ENCODE assay signal across 9 mouse cellular contexts in the genomic region with DNA sequence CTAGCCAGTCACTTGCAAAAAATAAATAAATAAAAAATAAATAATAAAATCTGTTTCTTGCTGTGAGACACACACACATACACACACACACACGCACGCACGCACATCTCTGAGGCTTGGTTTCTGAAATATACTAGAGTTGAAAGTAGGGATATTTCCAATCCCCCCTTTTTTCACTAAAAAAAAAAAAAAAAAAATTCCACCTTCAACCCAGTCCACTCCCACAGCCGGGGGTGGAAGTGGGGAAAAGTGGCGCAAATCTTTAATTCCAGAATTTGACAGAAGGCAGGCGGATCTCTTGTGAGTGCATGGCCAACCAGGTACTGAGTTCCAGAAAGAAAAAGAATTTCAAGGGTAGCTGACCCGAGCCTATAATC. TPM values are rescaled to one million over a fixed set of nuclear protein-coding genes. Genes with fewer than 3 reads are reported as not detected.
DNase-seq lines count a peak whose midpoint lies in the region; ATAC-seq and TF ChIP-seq lines count a peak whose summit lies in the region.
"Had no signal": no experiment of that assay in that cellular context is flagged by ENCODE, and none has a peak within 500 bp of the region (broad histone marks: within the 10 kb centered on the region; RNA-seq: fewer than 3 reads in every experiment).

No protein-coding gene starts in this region.

- peak overlapping the region; percentile 69 for H3K4me3 ChIP-seq in heart, postnatal 0 days (ENCODE audit: low read depth, low read length)
- H3K4me3 ChIP-seq in embryonic facial prominence, embryonic 11.5 days (ENCODE audit: low read depth, low read length): peak overlapping the region; percentile 71
- H3K4me3 ChIP-seq in intestine, embryonic 15.5 days (replicated peaks): peak overlapping the region; percentile 64
- peak overlapping the region; percentile 67 for H3K4me3 ChIP-seq in midbrain, embryonic 16.5 days (ENCODE audit: low read depth, low read length)

- H3K27ac ChIP-seq in heart, postnatal 0 days (ENCODE audit: low read depth): no peak overlapping the region
- H3K27ac ChIP-seq in embryonic facial prominence, embryonic 11.5 days (replicated peaks; ENCODE audit: low read depth, low read length): no peak overlapping the region
- no peak overlapping the region for H3K27ac ChIP-seq in intestine, embryonic 15.5 days
- no peak overlapping the region; the same call in 1 of the 2 replicates for H3K27ac ChIP-seq in midbrain, embryonic 16.5 days (ENCODE audit: low read length)

- peaks cover 25% of the 10 kb centered on the region for H3K27me3 ChIP-seq in heart, postnatal 0 days (ENCODE audit: control insufficient read depth, insufficient read depth, low read length)
- H3K27me3 ChIP-seq in embryonic facial prominence, embryonic 11.5 days (ENCODE audit: control insufficient read depth, insufficient read depth, low read length): peaks cover under 1% of the 10 kb centered on the region; the same call in 1 of the 2 replicates
- H3K27me3 ChIP-seq in intestine, embryonic 15.5 days (replicated peaks): peaks cover 9% of the 10 kb centered on the region
- H3K27me3 ChIP-seq in midbrain, embryonic 16.5 days (ENCODE audit: control insufficient read depth, insufficient read depth, low read depth, low read length): peaks cover 16% of the 10 kb centered on the region

- H3K4me2 ChIP-seq in heart, postnatal 0 days (ENCODE audit: low read depth, low read length): peak overlapping the region; percentile 97
- peak overlapping the region; percentile 90 for H3K4me2 ChIP-seq in embryonic facial prominence, embryonic 11.5 days (ENCODE audit: low read depth, low read length)
- peak overlapping the region; percentile 93 for H3K4me2 ChIP-seq in intestine, embryonic 15.5 days (replicated peaks)
- H3K4me2 ChIP-seq in midbrain, embryonic 16.5 days (ENCODE audit: low read length): peak overlapping the region; percentile 75

- H3K9ac ChIP-seq in heart, postnatal 0 days (replicated peaks; ENCODE audit: low read depth, low read length): no peak overlapping the region
- no peak overlapping the region; the same call in 1 of the 2 replicates for H3K9ac ChIP-seq in embryonic facial prominence, embryonic 11.5 days (replicated peaks; ENCODE audit: low read length)
- H3K9ac ChIP-seq in intestine, embryonic 15.5 days: no peak overlapping the region
- no peak overlapping the region; the same call in 1 of the 2 replicates for H3K9ac ChIP-seq in midbrain, embryonic 16.5 days (ENCODE audit: low read depth, low read length)

- intact Hi-C loops in heart, postnatal 10 days (cut with DNase I): no loop called here

- no peaks in the 10 kb centered on the region for H3K9me3 ChIP-seq in heart, postnatal 0 days (replicated peaks; ENCODE audit: control insufficient read depth, low read length)
- H3K9me3 ChIP-seq in embryonic facial prominence, embryonic 11.5 days (replicated peaks; ENCODE audit: control insufficient read depth, low read length): no peaks in the 10 kb centered on the region
- no peaks in the 10 kb centered on the region for H3K9me3 ChIP-seq in intestine, embryonic 15.5 days
- no peaks in the 10 kb centered on the region for H3K9me3 ChIP-seq in midbrain, embryonic 16.5 days (replicated peaks; ENCODE audit: control insufficient read depth, low read length, poor library complexity, severe bottlenecking)

- no peak for DNase-seq in heart, postnatal 0 days (ENCODE audit: low spot score)
- no peak for DNase-seq in heart, postnatal 10 days
- DNase-seq in embryonic facial prominence, embryonic 11.5 days (ENCODE audit: low spot score): no peak
- no peak for DNase-seq in T-cell, adult 2 months (ENCODE audit: low spot score)
- DNase-seq in cerebellum, adult 9-11 months: no peak
- DNase-seq in yolk sac, embryonic 10.5 days (ENCODE audit: low spot score): no peak

- WGBS in heart, postnatal 0 days: 39% methylated on average over 7 of the region's 7 CpGs
- WGBS in embryonic facial prominence, embryonic 11.5 days: 36% methylated on average over 7 of the region's 7 CpGs
- WGBS in intestine, embryonic 15.5 days: 41% methylated on average over 7 of the region's 7 CpGs
- 34% methylated on average over 7 of the region's 7 CpGs for WGBS in midbrain, embryonic 16.5 days

- TF ChIP-seq CTCF in heart, postnatal 0 days (IDR thresholded peaks at IDR 0.05; ENCODE audit: low read depth): no peak

- TF ChIP-seq EP300 in heart, postnatal 0 days (IDR thresholded peaks at IDR 0.05; ENCODE audit: low read depth): no peak

- H3K36me3 ChIP-seq in heart, postnatal 0 days (replicated peaks; ENCODE audit: control insufficient read depth, insufficient read depth, low read length): no peaks in the 10 kb centered on the region
- no peaks in the 10 kb centered on the region for H3K36me3 ChIP-seq in embryonic facial prominence, embryonic 11.5 days (replicated peaks; ENCODE audit: control insufficient read depth, insufficient read depth, low read depth, low read length)
- H3K36me3 ChIP-seq in intestine, embryonic 15.5 days: no peaks in the 10 kb centered on the region
- no peaks in the 10 kb centered on the region for H3K36me3 ChIP-seq in midbrain, embryonic 16.5 days (ENCODE audit: control insufficient read depth, insufficient read depth, low read length)

- no peaks in the 10 kb centered on the region for H3K4me1 ChIP-seq in heart, postnatal 0 days (ENCODE audit: control insufficient read depth, insufficient read depth)
- no peaks in the 10 kb centered on the region for H3K4me1 ChIP-seq in embryonic facial prominence, embryonic 11.5 days (ENCODE audit: control insufficient read depth, insufficient read depth, low read length)
- H3K4me1 ChIP-seq in intestine, embryonic 15.5 days (replicated peaks): no peaks in the 10 kb centered on the region
- H3K4me1 ChIP-seq in midbrain, embryonic 16.5 days (ENCODE audit: control insufficient read depth, insufficient read depth, low read length): no peaks in the 10 kb centered on the region

- no peak for ATAC-seq in heart, postnatal 0 days (ENCODE audit: insufficient read depth, low read depth)
- ATAC-seq in embryonic facial prominence, embryonic 11.5 days (replicated peaks; ENCODE audit: insufficient number of reproducible peaks, low FRiP score, low TSS enrichment, low read depth): no peak
- no peak for ATAC-seq in intestine, embryonic 15.5 days
- no peak for ATAC-seq in midbrain, embryonic 16.5 days

RNA-seq across cellular contexts. Expression of gene BC107364, which starts 37.2 kb away (rescaled TPM):
- not detected in 2 replicates for total RNA-seq in heart, postnatal 0 days (2014; rRNA removed; ENCODE audit: low replicate concordance)
- 0.40 and 0.41 TPM in 2 replicates for polyA plus RNA-seq in heart, postnatal 0 days (2015; fragmentation: Nextera tagmentation; extraction: Ambion mirVana)
- not detected for total RNA-seq in heart, postnatal 10 days (2021)
- not detected in 2 replicates for polyA plus RNA-seq in embryonic facial prominence, embryonic 11.5 days (2014; fragmentation: Nextera tagmentation; extraction: Ambion mirVana)
- 0.14 and 0.20 TPM in 2 replicates for polyA plus RNA-seq in intestine, embryonic 15.5 days (2015; fragmentation: Nextera tagmentation; extraction: Ambion mirVana)
- polyA plus RNA-seq in midbrain, embryonic 16.5 days (2015; fragmentation: Nextera tagmentation; extraction: Ambion mirVana): not detected in 2 replicates
- total RNA-seq: ES-E14 had no signal
